Mouse (Mus musculus): ENCODE measurements at regions not wholly inside any gene's neighbourhood (a gene's known extent, or its start where the extent isn't known, plus 50 kb on each side); places are given as distances from the start of the nearest gene placed in this dataset.

GRCm38 (mm10) chr10:67661666-67662065, 112.9 kb upstream of the Ado start:
- no peak for DNase-seq

GRCm38 (mm10) chr10:67658005-67658545, 109.3 kb upstream of the Ado start:
- DNase-seq, result no peak

GRCm38 (mm10) chr10:67657305-67657704, 108.5 kb upstream of the Ado start:
- DNase-seq, result no peak

GRCm38 (mm10) chr10:67654518-67654917, 105.8 kb upstream of the Ado start:
- no peak for DNase-seq

GRCm38 (mm10) chr10:67652300-67652699, 103.5 kb upstream of the Ado start:
- no peak for DNase-seq

GRCm38 (mm10) chr10:67651386-67651785, 102.6 kb upstream of the Ado start:
- no peak for DNase-seq

- DNase-seq, result peak; percentile 74
Measured at GRCm38 (mm10) chr10:67647777-67648727, 99.3 kb upstream of the Ado start.

- DNase-seq, result no peak
Measured at GRCm38 (mm10) chr10:67646659-67647559, 98.2 kb upstream of the Ado start.

GRCm38 (mm10) chr10:67645821-67646220, 97.1 kb upstream of the Ado start:
- no peak for DNase-seq

- DNase-seq, result peak; percentile 26
Measured at GRCm38 (mm10) chr10:67644280-67644679, 95.5 kb upstream of the Ado start.

- no peak for DNase-seq
Measured at GRCm38 (mm10) chr10:67643685-67644084, 94.9 kb upstream of the Ado start.

GRCm38 (mm10) chr10:67637339-67637738, 88.6 kb upstream of the Ado start:
- DNase-seq, result no peak

GRCm38 (mm10) chr10:67636569-67636968, 87.8 kb upstream of the Ado start:
- DNase-seq, result peak; percentile 44

GRCm38 (mm10) chr10:67634795-67635194, 86.0 kb upstream of the Ado start:
- no peak for DNase-seq

GRCm38 (mm10) chr10:67633063-67633462, 84.3 kb upstream of the Ado start:
- no peak for DNase-seq

- DNase-seq, result no peak
Measured at GRCm38 (mm10) chr10:67623338-67623737, 74.6 kb upstream of the Ado start.

GRCm38 (mm10) chr10:67620018-67620417, 71.3 kb upstream of the Ado start:
- DNase-seq, result no peak

- no peak for DNase-seq
Measured at GRCm38 (mm10) chr10:67618112-67618511, 69.4 kb upstream of the Ado start.

- no peak for DNase-seq
Measured at GRCm38 (mm10) chr10:67615016-67615415, 66.3 kb upstream of the Ado start.

GRCm38 (mm10) chr10:67610689-67611088, 61.9 kb upstream of the Ado start:
- no peak for DNase-seq

- DNase-seq, result no peak
Measured at GRCm38 (mm10) chr10:67608033-67608432, 59.3 kb upstream of the Ado start.

- DNase-seq, result no peak
Measured at GRCm38 (mm10) chr10:67607297-67608032, 58.7 kb upstream of the Ado start.

Data from adrenal gland, postnatal 10 days (tissue).